Mouse (Mus musculus): ENCODE results near the gene Lin37. TPM values are rescaled to one million over a fixed set of nuclear protein-coding genes. Genes with fewer than 3 reads are reported as not detected.

Lin37 gene
- polyA plus RNA-seq, 1 experiment from 2014 or later: 37.9 TPM

DNA sequence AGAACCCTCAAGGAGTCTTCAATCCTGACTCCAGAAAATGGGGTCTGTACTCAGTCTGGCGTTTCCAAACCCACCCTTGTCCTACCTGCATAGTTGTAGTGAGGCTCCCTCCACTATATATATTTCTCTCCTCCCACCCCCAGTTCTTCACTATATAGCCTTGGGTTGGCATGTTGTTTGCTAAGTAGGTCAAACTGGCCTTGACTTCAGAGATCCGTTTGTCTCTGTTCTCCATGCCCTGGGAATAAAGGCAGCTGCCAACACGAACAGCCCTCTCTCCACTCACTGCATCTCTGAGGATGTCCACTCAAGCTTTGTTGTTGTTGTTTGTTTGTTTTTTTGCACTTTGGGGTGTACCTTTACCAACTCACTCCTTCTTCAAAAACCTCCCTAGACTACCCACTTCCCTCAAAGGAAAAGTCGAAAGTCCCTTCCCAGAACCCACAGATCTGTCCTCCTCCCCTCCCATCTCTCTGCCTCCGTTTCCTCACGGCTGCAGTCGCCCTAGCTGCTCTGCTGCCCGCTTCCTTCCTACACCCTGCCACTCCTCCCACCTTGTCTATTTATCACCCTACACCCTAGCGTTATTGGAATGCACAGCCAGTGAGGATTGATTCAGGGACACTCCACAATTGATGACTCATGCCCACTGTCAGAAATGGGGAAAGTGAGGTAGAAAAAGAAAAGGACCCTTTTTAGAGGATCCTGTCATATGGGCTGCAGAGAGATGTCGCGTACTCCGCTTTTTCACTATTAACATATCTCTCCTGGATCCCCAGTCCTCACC, 789 bp downstream of the Lin37 start:
- WGBS: 16% methylated on average over 12 of the region's 12 CpGs

DNA sequence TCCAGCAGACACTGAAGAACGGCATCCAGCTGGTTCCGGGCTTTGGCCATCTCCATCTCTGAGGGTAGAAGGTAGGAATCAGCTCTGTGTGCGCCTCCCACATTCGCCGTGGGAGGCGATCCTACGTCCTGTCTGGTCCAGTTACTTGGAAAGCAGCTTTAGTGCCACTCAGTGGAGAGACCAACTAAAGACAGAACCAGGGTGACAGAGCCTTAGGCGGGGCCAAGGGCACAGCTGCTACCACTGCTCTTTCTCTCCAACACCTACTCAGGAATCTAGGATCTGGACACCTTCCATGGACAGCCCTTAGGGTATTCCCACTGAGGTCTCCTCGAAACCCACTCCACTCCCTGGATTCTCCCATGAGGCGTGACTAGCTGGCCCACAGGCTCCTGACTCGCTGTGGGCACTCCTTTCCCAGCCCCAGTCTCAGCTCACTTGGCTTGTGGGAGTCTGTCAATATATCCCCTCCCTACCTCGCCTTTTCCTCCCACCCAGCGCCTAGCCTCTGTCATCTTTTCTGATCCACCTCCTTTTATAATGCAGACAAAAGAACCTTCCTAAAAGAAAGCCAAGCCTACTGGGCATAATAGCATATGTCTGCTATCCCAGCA, 1.6 kb downstream of the Lin37 start:
- Histone ChIP-seq H3K36me3 (peaks cover 35% of the 10 kb centered on the region), H3K27ac (no peak overlapping the region), H3K4me1 (peaks cover 28% of the 10 kb centered on the region), H3K9ac (peak overlapping the region; percentile 63), H3K27me3 (no peaks in the 10 kb centered on the region), H3K4me3 (peak overlapping the region; percentile 66), H3K4me2 (peak overlapping the region; percentile 91; the same call in 1 of the 2 replicates), H3K9me3 (no peaks in the 10 kb centered on the region)
- no peak for ATAC-seq (ENCODE audit: insufficient number of reproducible peaks, low FRiP score, low TSS enrichment, low read depth)
- 92% methylated on average over 13 of the region's 13 CpGs for WGBS

More for the DNA sequence above, 789 bp downstream of the Lin37 start:
- H3K9me3 ChIP-seq: no peaks in the 10 kb centered on the region
- H3K27me3 ChIP-seq: no peaks in the 10 kb centered on the region
- H3K36me3 ChIP-seq: peaks cover 35% of the 10 kb centered on the region
- H3K4me2 ChIP-seq: peak overlapping the region; percentile 91
- peak overlapping the region; percentile 66 for H3K4me3 ChIP-seq
- H3K4me1 ChIP-seq: peaks cover 21% of the 10 kb centered on the region
- no peak for ATAC-seq (ENCODE audit: insufficient number of reproducible peaks, low FRiP score, low TSS enrichment, low read depth)
- peak overlapping the region; percentile 63 for H3K9ac ChIP-seq
- peak overlapping the region; percentile 60 for H3K27ac ChIP-seq

DNA sequence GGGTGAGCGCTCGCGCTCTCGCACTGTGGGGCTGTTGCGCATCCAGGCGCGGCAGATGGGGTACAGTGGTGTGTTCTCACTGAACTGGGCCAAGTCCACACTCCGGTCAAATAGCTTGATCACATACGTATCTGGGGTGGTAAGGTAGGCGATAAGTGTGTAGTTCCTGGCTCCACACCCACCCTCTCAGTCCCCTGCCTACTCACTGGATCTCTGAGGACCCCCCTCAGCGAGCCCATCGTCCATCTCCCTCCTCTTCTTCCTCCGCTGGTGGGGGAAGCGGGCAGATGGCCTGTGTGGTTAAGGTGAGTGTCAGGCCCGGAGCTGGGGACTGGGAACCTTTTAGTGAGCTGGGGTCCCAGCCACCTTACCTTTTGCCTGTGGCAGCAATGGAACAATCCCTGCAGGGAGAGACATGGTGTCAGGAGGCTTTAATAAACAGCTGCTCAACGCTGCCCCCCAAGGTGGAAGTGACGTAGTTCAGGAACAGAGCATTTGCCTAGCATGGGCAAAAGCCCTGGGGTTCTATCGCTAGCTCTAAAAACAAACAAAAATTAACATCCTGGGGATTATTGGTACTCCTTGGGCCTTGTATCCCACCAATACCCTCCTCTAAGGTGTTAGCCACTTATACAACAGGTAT, 2.6 kb downstream of the Lin37 start:
- no peak overlapping the region for H3K27ac ChIP-seq
- no peak for ATAC-seq (ENCODE audit: insufficient number of reproducible peaks, low FRiP score, low TSS enrichment, low read depth)
- H3K4me1 ChIP-seq: peaks cover 34% of the 10 kb centered on the region
- 92% methylated on average over 18 of the region's 18 CpGs for WGBS
- H3K4me3 ChIP-seq: no peak overlapping the region
- H3K4me2 ChIP-seq: no peak overlapping the region
- no peaks in the 10 kb centered on the region for H3K9me3 ChIP-seq
- H3K36me3 ChIP-seq: peaks cover 35% of the 10 kb centered on the region
- H3K27me3 ChIP-seq: no peaks in the 10 kb centered on the region
- no peak overlapping the region for H3K9ac ChIP-seq

DNA sequence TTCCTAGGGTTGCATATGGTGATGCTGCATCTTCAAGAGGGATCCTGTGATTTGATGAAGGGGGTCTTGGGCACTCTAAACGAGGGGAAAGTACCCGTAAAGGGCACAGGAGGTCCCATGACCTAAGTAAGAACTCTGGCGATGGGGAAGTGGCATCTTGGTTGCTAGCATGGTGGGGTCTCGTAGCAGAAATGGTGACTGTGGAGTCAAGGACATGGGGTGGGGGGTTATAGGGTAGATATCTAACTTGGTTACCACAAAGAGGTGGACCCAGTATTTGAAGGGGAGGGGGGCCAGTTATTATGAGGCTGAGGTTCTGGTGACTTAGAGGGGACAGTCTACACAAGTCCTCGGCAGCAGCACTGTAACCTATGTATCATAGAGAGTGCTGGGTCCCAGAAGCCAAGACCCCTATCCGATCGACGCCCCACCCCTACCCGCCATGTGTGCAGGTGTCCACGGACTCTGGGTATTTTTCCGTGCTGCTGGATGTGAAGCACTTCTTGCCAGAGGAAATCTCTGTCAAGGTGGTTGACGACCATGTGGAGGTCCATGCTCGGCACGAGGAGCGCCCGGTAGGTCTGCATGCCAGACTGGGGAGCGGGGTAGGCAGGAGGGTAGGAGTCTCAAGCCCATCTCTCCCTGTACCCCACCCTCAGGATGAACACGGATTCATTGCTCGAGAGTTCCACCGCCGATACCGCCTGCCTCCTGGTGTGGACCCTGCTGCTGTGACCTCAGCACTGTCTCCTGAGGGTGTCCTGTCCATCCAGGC, 5.6 kb downstream of the Lin37 start:
- Histone ChIP-seq H3K27me3 (no peaks in the 10 kb centered on the region), H3K4me3 (peak overlapping the region; percentile 79), H3K36me3 (peaks cover 35% of the 10 kb centered on the region), H3K9ac (0 out of 2 replicates have a peak overlapping the region, but pooled peaks have one; percentile 66), H3K9me3 (no peaks in the 10 kb centered on the region), H3K27ac (0 out of 2 replicates have a peak overlapping the region, but pooled peaks have one; percentile 99), H3K4me1 (peaks cover 32% of the 10 kb centered on the region), H3K4me2 (peak overlapping the region; percentile 96)
- no peak for ATAC-seq (ENCODE audit: insufficient number of reproducible peaks, low FRiP score, low TSS enrichment, low read depth)
- WGBS: 80% methylated on average over 22 of the region's 22 CpGs

DNA sequence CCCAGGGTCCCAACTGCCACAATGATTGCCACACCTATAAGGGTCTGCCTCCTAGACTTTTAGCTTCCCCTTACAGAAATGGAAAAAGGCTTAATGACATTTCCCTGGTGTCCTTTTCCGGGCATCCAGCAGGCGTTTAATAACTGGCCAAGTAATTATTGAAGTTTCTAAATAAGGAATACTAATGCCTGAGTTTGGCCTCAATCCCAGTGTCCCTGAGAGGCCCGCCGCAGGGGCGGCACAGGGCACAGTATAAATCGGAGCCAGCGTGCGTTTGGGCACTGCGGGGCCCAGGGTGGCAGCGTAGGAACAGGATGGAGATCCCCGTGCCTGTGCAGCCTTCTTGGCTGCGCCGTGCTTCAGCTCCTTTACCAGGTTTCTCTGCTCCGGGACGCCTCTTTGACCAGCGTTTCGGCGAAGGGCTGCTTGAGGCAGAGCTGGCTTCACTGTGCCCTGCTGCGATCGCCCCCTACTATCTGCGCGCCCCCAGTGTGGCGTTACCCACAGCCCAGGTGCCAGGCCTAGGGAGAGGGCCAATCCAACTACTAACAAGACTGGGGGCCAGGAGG, 6.5 kb downstream of the Lin37 start:
- no peaks in the 10 kb centered on the region for H3K27me3 ChIP-seq
- H3K4me2 ChIP-seq: peak overlapping the region; percentile 96
- no peaks in the 10 kb centered on the region for H3K9me3 ChIP-seq
- no peak for ATAC-seq (ENCODE audit: insufficient number of reproducible peaks, low FRiP score, low TSS enrichment, low read depth)
- H3K4me1 ChIP-seq: peaks cover 23% of the 10 kb centered on the region
- H3K4me3 ChIP-seq: peak overlapping the region; percentile 79
- WGBS: under 1% methylated on average over 23 of the region's 23 CpGs
- H3K27ac ChIP-seq: peak overlapping the region; percentile 99
- peak overlapping the region; percentile 66 for H3K9ac ChIP-seq
- peaks cover 36% of the 10 kb centered on the region for H3K36me3 ChIP-seq

DNA sequence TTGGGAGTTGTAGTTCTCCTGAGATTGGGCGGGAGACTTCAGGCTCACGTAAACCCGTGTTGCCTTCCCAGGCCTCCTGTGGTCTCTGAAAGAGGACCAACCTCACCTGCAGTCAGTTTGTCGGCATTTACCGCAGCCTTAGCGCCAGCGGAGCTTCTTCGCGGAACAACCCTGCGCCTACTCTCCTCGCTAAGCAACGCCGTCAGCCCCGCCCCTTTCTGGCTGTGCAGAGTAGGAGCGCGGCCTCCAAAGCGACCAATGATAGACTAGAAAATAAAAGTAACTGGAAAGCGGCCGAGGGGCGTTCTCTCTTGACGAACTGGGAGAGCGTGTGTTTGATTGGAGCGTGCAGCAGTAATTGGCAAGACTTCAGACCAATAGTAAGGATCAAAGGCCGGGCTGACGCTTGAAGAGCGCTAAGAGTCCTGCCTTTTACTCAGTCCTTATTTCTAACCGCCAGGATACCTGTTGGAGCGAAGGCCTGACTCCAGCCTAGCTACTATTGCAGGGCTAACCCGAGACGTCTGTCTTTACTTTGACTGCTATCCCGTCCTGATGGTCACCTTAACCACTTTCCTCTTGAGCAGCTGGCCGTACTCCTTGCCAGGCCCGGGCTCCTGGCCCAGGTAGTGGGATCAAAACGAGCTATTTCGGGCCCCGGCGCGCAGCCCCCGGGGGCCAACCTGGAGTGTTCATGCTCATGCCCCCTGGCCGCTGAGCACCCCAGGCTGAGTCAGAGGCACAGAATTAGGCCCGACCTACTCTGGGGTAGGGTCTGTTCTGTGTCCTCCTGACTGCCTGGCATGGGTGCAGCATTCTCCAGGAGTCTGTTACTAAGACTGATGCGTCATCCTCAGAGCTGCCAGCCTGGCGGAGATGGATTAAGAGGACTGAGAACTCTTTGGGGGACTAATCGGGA, 7.3 kb downstream of the Lin37 start, which contains the start of the genes Hspb6 and Proser3:
Hspb6 (plus strand) TSS at position 77 of the 919 bp plus-strand sequence.
Proser3 (minus strand) TSS at position 198 of the 919 bp plus-strand sequence.
- ATAC-seq (ENCODE audit: insufficient number of reproducible peaks, low FRiP score, low TSS enrichment, low read depth): peak; percentile 94
- Histone ChIP-seq H3K9ac (peak within 1 kb of the TSS; percentile 69), H3K27ac (peak within 1 kb of the TSS; percentile 99), H3K9me3 (no peaks in the 10 kb centered on the region), H3K4me2 (peak within 1 kb of the TSS; percentile 96), H3K27me3 (no peaks in the 10 kb centered on the region), H3K4me3 (peak within 1 kb of the TSS; percentile 79), H3K4me1 (peaks cover 17% of the 10 kb centered on the region), H3K36me3 (peaks cover 36% of the 10 kb centered on the region)
- under 1% methylated on average over 44 of the region's 44 CpGs for WGBS

DNA sequence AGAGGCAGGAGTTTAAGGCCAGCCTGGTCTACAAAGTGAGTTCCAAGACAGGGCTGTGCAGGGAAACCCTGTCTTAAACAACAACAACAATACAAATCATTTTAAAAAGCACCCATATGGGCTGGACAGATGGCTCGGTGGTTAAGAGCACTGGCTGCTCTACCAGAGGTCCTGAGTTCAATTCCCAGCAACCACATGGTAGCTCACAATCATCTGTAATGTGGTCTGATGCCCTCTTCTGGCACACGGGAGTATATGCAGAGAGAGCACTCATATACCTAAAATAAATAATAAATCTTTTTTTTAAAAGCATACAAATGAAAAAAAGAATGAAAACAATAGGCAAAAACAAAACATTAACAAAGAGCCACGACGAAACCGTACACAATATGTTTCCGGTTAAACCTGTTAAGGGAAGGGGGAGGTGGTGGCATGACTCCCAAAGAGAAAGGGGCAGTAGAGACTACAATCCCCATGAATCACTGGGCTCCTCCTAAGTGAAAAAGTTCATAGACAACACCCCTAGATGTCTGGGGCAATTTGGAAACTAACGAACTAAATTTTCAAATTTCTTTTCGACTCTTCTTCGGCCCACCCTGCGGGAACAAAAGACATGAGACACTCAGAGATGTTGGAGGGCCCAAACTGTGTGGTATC, 8.1 kb downstream of the Lin37 start:
- peak overlapping the region; percentile 96 for H3K4me2 ChIP-seq
- ATAC-seq (ENCODE audit: insufficient number of reproducible peaks, low FRiP score, low TSS enrichment, low read depth): peak; percentile 59
- peaks cover 30% of the 10 kb centered on the region for H3K36me3 ChIP-seq
- no peaks in the 10 kb centered on the region for H3K27me3 ChIP-seq
- peaks cover 17% of the 10 kb centered on the region for H3K4me1 ChIP-seq
- H3K9me3 ChIP-seq: no peaks in the 10 kb centered on the region
- 2% methylated on average over 10 of the region's 10 CpGs for WGBS
- H3K27ac ChIP-seq: peak overlapping the region; percentile 99
- peak overlapping the region; percentile 79 for H3K4me3 ChIP-seq
- H3K9ac ChIP-seq: peak overlapping the region; percentile 69

DNA sequence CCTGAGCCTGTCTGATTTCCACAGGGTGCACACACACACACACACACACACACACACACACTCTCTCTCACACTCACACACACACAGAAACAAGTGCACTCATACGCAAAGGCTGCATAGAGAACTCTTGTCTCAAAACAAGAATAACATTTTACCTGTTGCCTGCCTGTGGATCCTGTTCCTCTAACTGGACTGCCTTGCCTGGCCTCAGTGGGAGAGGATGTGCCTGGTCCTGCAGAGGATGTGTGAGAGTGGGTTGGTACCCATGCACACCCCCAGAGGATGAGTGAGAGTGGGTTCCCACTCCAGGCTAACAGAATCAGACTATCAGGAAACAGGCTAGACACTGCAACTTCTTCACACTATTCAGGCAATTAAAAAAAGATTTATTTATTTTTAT, 9.0 kb downstream of the Lin37 start:
- no peak for ATAC-seq (ENCODE audit: insufficient number of reproducible peaks, low FRiP score, low TSS enrichment, low read depth)
- Histone ChIP-seq H3K4me3 (no peak overlapping the region), H3K9ac (no peak overlapping the region), H3K4me1 (peaks cover 17% of the 10 kb centered on the region), H3K4me2 (no peak overlapping the region), H3K36me3 (peaks cover 29% of the 10 kb centered on the region), H3K27me3 (no peaks in the 10 kb centered on the region), H3K27ac (no peak overlapping the region), H3K9me3 (no peaks in the 10 kb centered on the region)
- 93% methylated on average over 1 of the region's 1 CpGs for WGBS

DNA sequence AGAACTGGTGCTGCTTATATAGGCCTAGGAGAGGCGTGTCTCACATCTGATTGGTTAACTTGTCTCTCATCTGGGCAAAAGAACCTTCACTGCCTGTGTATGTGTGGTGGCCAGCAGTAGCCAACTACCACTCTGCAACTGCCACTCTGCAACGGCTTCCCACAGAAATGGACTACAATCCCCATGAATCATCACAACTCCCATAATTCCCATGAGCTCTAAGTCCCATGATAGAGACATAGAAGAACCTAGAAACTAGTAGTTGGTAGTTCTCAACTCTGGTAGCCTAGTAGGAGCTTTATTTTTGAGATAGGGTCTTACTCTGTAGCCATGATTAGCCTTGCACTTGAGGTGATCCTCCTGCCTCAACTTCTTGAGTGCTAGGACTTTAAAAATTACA, 9.8 kb downstream of the Lin37 start:
- no peak overlapping the region for H3K9ac ChIP-seq
- peaks cover 25% of the 10 kb centered on the region for H3K36me3 ChIP-seq
- peaks cover 17% of the 10 kb centered on the region for H3K4me1 ChIP-seq
- no peaks in the 10 kb centered on the region for H3K27me3 ChIP-seq
- 79% methylated on average over 2 of the region's 2 CpGs for WGBS
- no peaks in the 10 kb centered on the region for H3K9me3 ChIP-seq
- H3K4me3 ChIP-seq: no peak overlapping the region
- no peak overlapping the region for H3K27ac ChIP-seq
- no peak for ATAC-seq (ENCODE audit: insufficient number of reproducible peaks, low FRiP score, low TSS enrichment, low read depth)
- H3K4me2 ChIP-seq: no peak overlapping the region

DNA sequence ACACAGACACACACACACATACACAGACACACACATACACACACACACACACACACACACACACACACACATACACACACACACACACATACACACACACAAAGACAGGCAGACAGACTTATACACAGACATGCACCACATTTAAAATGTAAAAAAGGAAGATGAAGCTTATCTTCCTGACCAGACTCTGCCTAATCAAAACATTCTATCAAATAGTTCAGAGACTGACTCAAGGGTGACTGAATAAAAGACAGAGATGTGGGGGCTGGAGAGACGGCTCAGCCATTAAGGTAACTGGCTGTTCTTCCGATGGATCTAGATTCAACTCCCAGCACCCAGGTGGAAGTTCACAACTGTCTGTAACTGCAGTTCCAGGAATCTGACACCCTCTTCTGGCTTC, 15.3 kb downstream of the Lin37 start:
- ATAC-seq (ENCODE audit: insufficient number of reproducible peaks, low FRiP score, low TSS enrichment, low read depth): no peak
- Histone ChIP-seq H3K27me3 (no peaks in the 10 kb centered on the region), H3K4me1 (no peaks in the 10 kb centered on the region), H3K4me3 (no peak overlapping the region), H3K36me3 (peaks cover 53% of the 10 kb centered on the region), H3K4me2 (no peak overlapping the region), H3K9me3 (no peaks in the 10 kb centered on the region), H3K9ac (no peak overlapping the region), H3K27ac (no peak overlapping the region)
- WGBS: 91% methylated on average over 2 of the region's 2 CpGs

Data from limb, embryonic 15.5 days (tissue).